Mouse (Mus musculus): ENCODE measurements around the gene Gm49383. TPM values are rescaled to one million over a fixed set of nuclear protein-coding genes. Genes with fewer than 3 reads are reported as not detected.

The Gm49383 gene
- polyA plus RNA-seq, 1 experiment from 2014 or later = 38.7 TPM

DNA sequence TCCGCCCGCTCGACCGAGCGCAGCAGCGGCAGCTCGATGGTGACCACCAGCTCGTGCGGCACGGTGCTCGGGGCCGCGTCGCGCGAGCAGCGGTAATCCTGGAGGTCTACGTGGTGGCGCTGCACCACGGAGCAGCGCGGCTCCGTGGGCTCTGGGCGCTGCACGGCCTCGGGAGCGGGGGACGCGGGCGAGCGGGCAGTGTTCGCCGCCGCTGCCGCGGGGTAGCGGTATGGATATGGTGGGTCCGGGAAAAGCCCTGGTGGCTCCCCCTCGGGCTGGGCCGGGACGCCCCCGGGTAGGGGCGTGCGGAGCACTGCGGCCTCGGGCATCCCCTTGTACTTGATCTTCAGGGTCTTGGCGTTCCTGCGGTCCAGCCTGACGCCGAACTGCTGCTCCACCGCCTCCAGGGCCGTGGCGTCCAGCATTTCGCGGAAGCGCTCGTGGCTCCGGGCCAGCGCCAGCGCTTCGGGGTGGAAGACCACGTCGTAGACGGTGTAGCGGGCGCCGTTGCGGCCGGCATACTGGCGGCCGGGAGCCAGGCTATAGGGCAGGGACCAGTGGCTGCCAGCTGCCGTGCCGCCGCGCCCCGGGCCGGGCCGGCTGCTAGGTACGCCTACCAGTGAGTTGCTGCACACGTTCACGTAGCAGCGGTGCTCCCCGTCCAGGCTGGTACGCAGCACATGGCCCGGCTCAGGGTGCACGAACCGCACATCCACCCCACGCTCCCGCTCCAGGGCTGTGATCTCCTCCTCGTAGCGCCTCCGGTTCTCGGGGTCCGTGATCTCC, 667 bp upstream of the Gm49383 start:
- peak overlapping the region; percentile 88 for H3K27ac ChIP-seq
- WGBS = under 1% methylated on average over 91 of the region's 94 CpGs
- peaks cover 21% of the 10 kb centered on the region for H3K4me1 ChIP-seq
- peak; percentile 74 for ATAC-seq (ENCODE audit: low FRiP score, low read depth)
- no peaks in the 10 kb centered on the region for H3K27me3 ChIP-seq
- H3K36me3 ChIP-seq = peaks cover 28% of the 10 kb centered on the region
- peak overlapping the region; percentile 96 for H3K4me3 ChIP-seq
- peak overlapping the region; percentile 90 for H3K9ac ChIP-seq
- H3K9me3 ChIP-seq = no peaks in the 10 kb centered on the region
- peak overlapping the region; percentile 95 for H3K4me2 ChIP-seq (replicated peaks)

DNA sequence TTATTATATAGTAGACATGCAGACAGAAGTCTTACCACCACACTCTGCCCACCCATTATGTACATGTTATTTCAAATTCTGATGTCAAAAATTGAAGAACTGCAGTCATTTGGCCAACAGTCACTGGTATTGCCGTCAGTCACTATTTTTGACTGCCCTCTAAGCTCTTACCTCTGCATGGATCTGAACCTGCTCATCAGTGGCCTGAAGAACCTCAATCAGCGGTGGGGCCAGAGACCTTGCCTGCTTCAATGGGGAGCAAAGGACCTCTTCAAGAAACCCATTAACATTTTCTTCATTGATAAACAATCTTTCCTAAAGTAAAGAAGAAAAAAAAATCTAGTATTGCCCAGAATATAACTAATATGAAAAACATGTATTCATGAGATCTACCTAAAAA, 4.3 kb downstream of the Gm49383 start:
- no peak overlapping the region for H3K4me2 ChIP-seq (replicated peaks)
- no peak for ATAC-seq (ENCODE audit: low FRiP score, low read depth)
- no peaks in the 10 kb centered on the region for H3K27me3 ChIP-seq
- peaks cover 38% of the 10 kb centered on the region for H3K36me3 ChIP-seq
- H3K4me3 ChIP-seq = no peak overlapping the region
- H3K9ac ChIP-seq = no peak overlapping the region
- H3K9me3 ChIP-seq = no peaks in the 10 kb centered on the region
- 95% methylated on average over 2 of the region's 2 CpGs for WGBS
- no peak overlapping the region for H3K27ac ChIP-seq
- H3K4me1 ChIP-seq = peaks cover 8% of the 10 kb centered on the region

DNA sequence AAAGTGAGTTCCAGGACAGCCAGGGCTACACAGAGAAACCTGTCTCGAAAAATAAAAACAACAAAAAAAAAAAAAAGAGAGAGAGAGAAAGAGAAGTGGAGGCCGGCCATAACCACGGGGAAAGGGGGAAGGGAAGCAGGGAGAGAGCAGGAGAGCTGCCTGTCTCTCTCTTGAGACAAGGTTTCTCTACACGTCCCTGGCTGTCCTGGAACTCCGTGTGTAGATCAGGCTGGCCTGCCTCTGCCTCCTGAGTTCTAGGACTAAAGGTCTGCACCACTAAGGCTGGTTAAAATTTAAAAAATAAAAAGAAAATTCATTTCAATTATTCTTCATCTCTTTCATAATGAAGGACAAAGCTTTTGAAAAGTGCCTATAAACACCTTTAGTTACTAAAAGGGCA, 5.5 kb downstream of the Gm49383 start:
- Histone ChIP-seq H3K27ac (no peak overlapping the region), H3K9me3 (no peaks in the 10 kb centered on the region), H3K27me3 (no peaks in the 10 kb centered on the region), H3K4me2 (replicated peaks) (no peak overlapping the region), H3K9ac (no peak overlapping the region), H3K4me1 (peaks cover 16% of the 10 kb centered on the region), H3K36me3 (peaks cover 44% of the 10 kb centered on the region), H3K4me3 (no peak overlapping the region)
- WGBS = 91% methylated on average over 5 of the region's 5 CpGs
- no peak for ATAC-seq (ENCODE audit: low FRiP score, low read depth)

DNA sequence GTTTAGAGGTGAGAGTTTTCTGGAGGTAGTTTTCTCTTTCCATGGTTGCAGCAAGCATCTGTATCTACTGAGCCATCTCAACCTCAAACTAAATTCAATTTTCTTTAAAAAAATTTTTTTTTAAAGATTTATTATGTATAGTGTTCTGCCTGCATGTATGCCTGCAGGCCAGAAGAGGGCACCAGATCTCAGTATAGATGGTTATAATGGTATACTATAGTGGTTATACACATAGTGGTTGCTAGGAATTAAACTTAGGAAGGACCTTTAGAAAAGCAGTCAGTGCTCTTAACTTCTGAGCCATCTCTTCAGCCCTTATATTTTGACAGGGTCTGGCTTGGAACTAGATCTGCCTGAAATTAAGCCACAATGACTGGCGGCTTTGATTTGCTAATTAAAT, 6.4 kb downstream of the Gm49383 start:
- Histone ChIP-seq H3K9ac (no peak overlapping the region), H3K4me1 (peaks cover 11% of the 10 kb centered on the region), H3K9me3 (no peaks in the 10 kb centered on the region), H3K4me3 (no peak overlapping the region), H3K27me3 (no peaks in the 10 kb centered on the region), H3K4me2 (replicated peaks) (no peak overlapping the region), H3K36me3 (peaks cover 46% of the 10 kb centered on the region), H3K27ac (no peak overlapping the region)
- 100% methylated on average over 1 of the region's 1 CpGs for WGBS
- ATAC-seq (ENCODE audit: low FRiP score, low read depth) = no peak

DNA sequence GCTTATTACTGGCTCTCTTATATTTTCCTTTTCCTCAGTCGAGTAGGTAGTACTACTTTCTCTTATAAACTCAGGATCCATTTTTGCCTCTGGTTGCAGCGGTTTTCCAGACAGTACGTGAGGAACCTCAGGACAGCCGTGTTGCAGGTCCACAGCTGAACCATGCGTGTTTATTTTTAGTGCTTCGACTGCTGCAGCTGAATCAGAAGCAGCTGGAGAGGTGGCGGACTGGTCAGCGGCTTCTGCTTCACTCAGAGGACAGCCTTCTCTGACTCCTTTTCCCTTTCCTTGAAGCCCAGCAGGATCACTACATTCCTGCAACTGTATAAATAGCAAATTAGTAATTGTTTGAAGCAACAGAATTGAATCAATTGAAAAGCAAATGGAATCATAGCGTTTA, 6.8 kb downstream of the Gm49383 start:
- H3K36me3 ChIP-seq = peaks cover 48% of the 10 kb centered on the region
- 89% methylated on average over 9 of the region's 9 CpGs for WGBS
- no peak for ATAC-seq (ENCODE audit: low FRiP score, low read depth)

DNA sequence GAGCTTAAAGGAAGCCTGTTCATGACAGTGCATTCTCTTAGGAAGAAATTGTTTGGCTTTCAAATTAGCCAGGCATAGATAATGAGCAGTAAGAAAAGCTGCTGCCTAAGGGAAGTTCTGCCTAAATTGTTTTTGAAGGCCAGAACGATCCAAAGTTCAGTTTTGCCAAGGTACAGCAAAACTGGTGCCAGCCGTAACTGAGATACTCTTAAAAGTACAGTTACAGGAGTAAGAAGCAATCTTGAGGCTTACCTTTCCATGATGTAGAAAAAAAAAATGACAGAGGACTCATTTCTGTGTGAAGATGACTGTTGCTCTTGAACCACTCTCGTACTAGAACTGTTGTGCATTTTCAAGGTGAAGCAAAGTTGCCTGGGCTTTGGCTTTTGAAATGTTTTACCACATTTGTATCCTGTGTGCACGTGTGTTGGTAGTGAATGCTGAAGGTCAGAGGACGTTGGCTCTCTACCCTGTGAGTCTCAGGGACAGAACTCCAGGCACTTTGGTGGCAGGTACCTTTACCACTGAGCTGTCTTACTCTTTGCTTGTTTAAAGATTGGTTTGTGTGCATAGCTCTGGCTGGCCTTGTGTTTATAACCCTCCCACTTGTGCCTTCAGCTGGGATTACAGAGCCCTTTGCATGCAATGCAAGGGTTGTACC, 10.0 kb downstream of the Gm49383 start:
- no peaks in the 10 kb centered on the region for H3K27me3 ChIP-seq
- H3K9me3 ChIP-seq = no peaks in the 10 kb centered on the region
- no peak overlapping the region; the same call in 1 of the 2 replicates for H3K4me2 ChIP-seq (replicated peaks)
- ATAC-seq (ENCODE audit: low FRiP score, low read depth) = no peak
- H3K4me1 ChIP-seq = peaks cover 19% of the 10 kb centered on the region
- H3K9ac ChIP-seq = no peak overlapping the region
- peaks cover 50% of the 10 kb centered on the region for H3K36me3 ChIP-seq
- H3K4me3 ChIP-seq = no peak overlapping the region
- 68% methylated on average over 5 of the region's 5 CpGs for WGBS
- no peak overlapping the region for H3K27ac ChIP-seq

More for the DNA sequence above, 6.8 kb downstream of the Gm49383 start:
- Histone ChIP-seq H3K4me2 (replicated peaks) (no peak overlapping the region), H3K9ac (no peak overlapping the region), H3K27me3 (no peaks in the 10 kb centered on the region), H3K27ac (no peak overlapping the region), H3K9me3 (no peaks in the 10 kb centered on the region), H3K4me1 (peaks cover 16% of the 10 kb centered on the region), H3K4me3 (no peak overlapping the region)

DNA sequence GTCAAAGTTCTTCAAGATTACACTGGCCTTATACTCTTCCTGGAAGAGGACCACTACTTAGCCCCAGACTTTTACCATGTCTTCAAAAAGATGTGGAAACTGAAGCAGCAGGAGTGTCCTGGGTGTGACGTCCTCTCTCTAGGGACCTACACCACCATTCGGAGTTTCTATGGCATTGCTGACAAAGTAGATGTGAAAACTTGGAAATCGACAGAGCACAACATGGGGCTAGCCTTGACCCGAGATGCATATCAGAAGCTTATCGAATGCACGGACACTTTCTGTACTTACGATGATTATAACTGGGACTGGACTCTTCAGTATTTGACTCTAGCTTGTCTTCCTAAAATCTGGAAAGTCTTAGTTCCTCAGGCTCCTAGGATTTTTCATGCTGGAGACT, 11.5 kb downstream of the Gm49383 start:
- no peak overlapping the region for H3K27ac ChIP-seq
- peaks cover 47% of the 10 kb centered on the region for H3K36me3 ChIP-seq
- H3K9me3 ChIP-seq = no peaks in the 10 kb centered on the region
- peaks cover 19% of the 10 kb centered on the region for H3K4me1 ChIP-seq
- WGBS = 82% methylated on average over 7 of the region's 7 CpGs
- H3K4me3 ChIP-seq = peak overlapping the region; percentile 87
- no peak for ATAC-seq (ENCODE audit: low FRiP score, low read depth)
- no peaks in the 10 kb centered on the region for H3K27me3 ChIP-seq
- H3K9ac ChIP-seq = peak overlapping the region; percentile 94
- H3K4me2 ChIP-seq (replicated peaks) = peak overlapping the region; percentile 95

DNA sequence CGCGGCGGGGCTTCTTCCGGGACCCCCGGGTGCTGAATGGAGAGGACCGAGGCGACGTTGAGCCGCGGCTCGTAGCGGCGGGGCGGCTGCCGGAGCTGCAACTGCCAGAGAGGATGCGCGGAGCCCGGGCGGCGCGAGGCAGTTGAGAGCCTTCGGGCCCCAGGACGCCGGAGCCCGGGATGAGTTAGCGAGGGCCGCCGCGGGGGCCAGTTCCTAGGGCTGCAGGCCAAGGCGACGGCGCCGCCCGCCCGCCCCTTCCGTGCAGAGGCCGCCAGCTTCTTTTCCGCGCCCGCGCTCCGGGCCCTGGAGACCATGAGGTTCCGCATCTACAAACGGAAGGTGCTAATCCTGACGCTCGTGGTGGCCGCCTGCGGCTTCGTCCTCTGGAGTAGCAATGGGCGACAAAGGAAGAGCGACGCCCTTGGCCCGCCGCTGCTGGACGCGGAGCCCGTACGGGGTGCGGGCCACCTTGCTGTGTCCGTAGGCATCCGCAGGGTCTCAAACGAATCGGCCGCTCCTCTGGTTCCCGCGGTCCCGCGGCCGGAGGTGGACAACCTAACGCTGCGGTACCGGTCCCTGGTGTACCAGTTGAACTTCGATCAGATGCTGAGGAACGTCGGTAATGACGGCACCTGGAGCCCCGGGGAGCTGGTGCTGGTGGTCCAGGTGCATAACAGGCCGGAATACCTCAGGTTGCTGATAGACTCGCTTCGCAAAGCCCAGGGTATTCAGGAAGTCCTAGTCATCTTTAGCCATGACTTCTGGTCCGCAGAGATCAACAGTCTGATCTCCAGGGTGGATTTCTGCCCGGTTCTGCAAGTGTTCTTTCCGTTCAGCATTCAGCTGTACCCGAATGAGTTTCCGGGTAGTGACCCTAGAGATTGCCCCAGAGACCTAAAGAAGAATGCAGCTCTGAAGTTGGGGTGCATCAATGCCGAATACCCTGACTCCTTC, 12.3 kb downstream of the Gm49383 start:
- peak overlapping the region; percentile 94 for H3K9ac ChIP-seq
- peak overlapping the region; percentile 95 for H3K4me2 ChIP-seq (replicated peaks)
- H3K4me1 ChIP-seq = peaks cover 19% of the 10 kb centered on the region
- peak; percentile 49 for ATAC-seq (ENCODE audit: low FRiP score, low read depth)
- WGBS = 2% methylated on average over 85 of the region's 86 CpGs
- H3K27me3 ChIP-seq = no peaks in the 10 kb centered on the region
- H3K9me3 ChIP-seq = no peaks in the 10 kb centered on the region
- H3K4me3 ChIP-seq = peak overlapping the region; percentile 87
- peaks cover 39% of the 10 kb centered on the region for H3K36me3 ChIP-seq
- H3K27ac ChIP-seq = peak overlapping the region; percentile 88

DNA sequence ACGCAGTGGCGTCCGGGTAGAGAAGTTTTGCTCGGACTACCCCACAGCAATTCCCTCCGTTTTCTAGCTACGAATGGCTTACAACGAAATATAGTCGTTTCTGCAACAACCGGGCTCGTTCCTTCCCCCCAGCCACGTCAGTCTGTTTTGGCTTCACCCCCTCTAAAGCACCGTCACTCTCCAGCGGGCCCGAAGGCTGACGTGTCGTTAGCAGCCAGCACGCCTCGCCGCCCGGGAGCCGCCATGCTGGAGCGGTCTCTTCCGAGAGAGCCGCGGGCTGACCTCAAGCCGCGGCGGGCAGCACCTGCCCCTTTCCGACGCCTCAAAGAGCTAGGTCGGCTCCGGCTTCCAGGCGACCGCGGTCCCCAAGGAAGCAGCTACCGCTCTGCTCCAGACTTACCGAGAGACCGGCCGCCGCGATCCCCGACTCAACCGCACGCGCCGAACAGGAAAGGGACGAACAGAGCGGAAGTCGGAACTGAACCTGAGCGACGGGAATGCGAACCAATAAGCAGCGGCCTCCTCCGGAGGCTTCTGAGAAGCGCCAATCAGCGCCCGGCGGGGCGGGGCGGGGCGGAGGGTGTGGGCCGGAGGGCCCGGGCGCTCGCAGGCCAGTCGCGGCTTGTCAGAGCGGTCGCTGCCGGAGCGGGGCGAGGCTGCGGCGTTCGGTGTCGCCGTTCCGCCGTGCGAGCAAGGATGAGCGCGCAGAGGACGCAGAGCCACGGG, 13.2 kb downstream of the Gm49383 start, which contains the start of the genes Rpl36al and Mgat2:
TSS of gene Rpl36al (minus strand) at position 501 of the 726 bp plus-strand sequence.
TSS of gene Mgat2 (plus strand) at position 575 of the 726 bp plus-strand sequence.
- H3K27me3 ChIP-seq = no peaks in the 10 kb centered on the region
- WGBS = under 1% methylated on average over 84 of the region's 84 CpGs
- peak; percentile 99 for ATAC-seq (ENCODE audit: low FRiP score, low read depth)
- H3K4me3 ChIP-seq = peak within 1 kb of the TSS; percentile 87
- peaks cover 19% of the 10 kb centered on the region for H3K4me1 ChIP-seq
- H3K4me2 ChIP-seq (replicated peaks) = peak within 1 kb of the TSS; percentile 95
- H3K36me3 ChIP-seq = peaks cover 32% of the 10 kb centered on the region
- H3K9ac ChIP-seq = peak within 1 kb of the TSS; percentile 94
- no peaks in the 10 kb centered on the region for H3K9me3 ChIP-seq
- H3K27ac ChIP-seq = peak within 1 kb of the TSS; percentile 88

DNA sequence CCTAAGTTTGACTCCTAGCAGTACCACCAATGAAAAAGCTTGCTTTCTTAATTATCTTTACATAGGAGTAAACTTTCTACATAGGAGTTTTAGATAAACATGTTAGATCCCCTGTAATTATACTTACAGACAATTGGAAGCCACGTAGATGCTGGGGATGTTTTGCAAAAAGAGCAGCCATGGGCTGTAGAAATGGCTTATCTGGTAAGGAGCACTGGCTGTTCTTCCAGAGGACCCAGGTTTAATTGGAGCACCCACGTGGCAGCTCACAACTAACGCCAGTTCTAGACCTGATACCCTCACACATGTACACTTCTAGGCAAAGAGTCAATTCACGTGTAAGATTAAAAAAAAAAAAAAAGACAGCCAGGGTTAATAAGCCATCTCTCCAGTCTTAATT, 15.1 kb downstream of the Gm49383 start:
- 88% methylated on average over 4 of the region's 4 CpGs for WGBS
- H3K4me2 ChIP-seq (replicated peaks) = no peak overlapping the region
- H3K27ac ChIP-seq = no peak overlapping the region
- peaks cover 13% of the 10 kb centered on the region for H3K4me1 ChIP-seq
- H3K9ac ChIP-seq = no peak overlapping the region
- H3K9me3 ChIP-seq = no peaks in the 10 kb centered on the region
- H3K4me3 ChIP-seq = no peak overlapping the region
- no peaks in the 10 kb centered on the region for H3K27me3 ChIP-seq
- H3K36me3 ChIP-seq = peaks cover 19% of the 10 kb centered on the region
- no peak for ATAC-seq (ENCODE audit: low FRiP score, low read depth)

DNA sequence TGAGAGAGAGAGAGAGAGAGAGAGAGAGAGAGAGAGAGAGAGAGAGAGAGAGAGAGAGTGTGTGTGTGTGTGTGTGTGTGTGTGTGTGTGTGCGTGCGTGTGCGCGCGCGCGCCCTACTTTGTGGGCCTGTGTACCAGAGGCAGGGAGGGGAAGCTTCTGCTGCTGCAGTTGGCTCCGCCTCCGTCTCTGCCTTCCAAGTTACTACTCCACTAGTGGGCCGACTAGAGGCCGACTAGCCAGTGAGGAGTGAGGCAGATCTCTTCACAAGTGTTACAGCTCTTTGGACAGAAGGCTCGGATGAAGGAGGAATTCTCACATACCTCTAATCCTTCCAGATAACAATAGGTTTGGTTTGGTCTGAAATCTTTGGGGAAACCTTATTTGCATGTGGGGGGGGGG, 17.5 kb downstream of the Gm49383 start:
- peaks cover 34% of the 10 kb centered on the region for H3K36me3 ChIP-seq
- 57% methylated on average over 5 of the region's 12 CpGs for WGBS
- no peak overlapping the region for H3K27ac ChIP-seq
- H3K27me3 ChIP-seq = no peaks in the 10 kb centered on the region
- no peak overlapping the region for H3K4me2 ChIP-seq (replicated peaks)
- no peak overlapping the region for H3K4me3 ChIP-seq
- no peaks in the 10 kb centered on the region for H3K4me1 ChIP-seq
- ATAC-seq (ENCODE audit: low FRiP score, low read depth) = no peak
- H3K9ac ChIP-seq = no peak overlapping the region
- no peaks in the 10 kb centered on the region for H3K9me3 ChIP-seq
